ENCODE assay signal across 8 mouse cellular contexts in genomic region chr7:110769094-110769493, GRCm38 (mm10). TPM values are rescaled to one million over a fixed set of nuclear protein-coding genes. Genes with fewer than 3 reads are reported as not detected.
DNase-seq lines count a peak whose midpoint lies in the region; ATAC-seq and TF ChIP-seq lines count a peak whose summit lies in the region.

No protein-coding gene starts in this region.

- no peaks in the 10 kb centered on the region for H3K9me3 ChIP-seq in embryonic facial prominence, embryonic 12.5 days
- H3K9me3 ChIP-seq in limb, embryonic 11.5 days (ENCODE audit: control insufficient read depth, low read length), result no peaks in the 10 kb centered on the region
- no peaks in the 10 kb centered on the region for H3K9me3 ChIP-seq in midbrain, embryonic 11.5 days (ENCODE audit: control insufficient read depth, low read length)

- H3K4me2 ChIP-seq in embryonic facial prominence, embryonic 12.5 days (replicated peaks), result peak overlapping the region; percentile 98
- peak overlapping the region; percentile 96 for H3K4me2 ChIP-seq in limb, embryonic 11.5 days (ENCODE audit: low read depth, severe bottlenecking)
- H3K4me2 ChIP-seq in midbrain, embryonic 11.5 days, result peak overlapping the region; percentile 91

- WGBS in embryonic facial prominence, embryonic 12.5 days, result 47% methylated on average over 4 of the region's 4 CpGs
- WGBS in limb, embryonic 11.5 days, result 49% methylated on average over 4 of the region's 4 CpGs
- 40% methylated on average over 4 of the region's 4 CpGs for WGBS in midbrain, embryonic 11.5 days
- 9% methylated on average over 4 of the region's 4 CpGs for WGBS in thymus, adult 2 months

- H3K27me3 ChIP-seq in embryonic facial prominence, embryonic 12.5 days, result peaks cover 23% of the 10 kb centered on the region
- H3K27me3 ChIP-seq in limb, embryonic 11.5 days (ENCODE audit: control insufficient read depth, insufficient read depth, low read length), result peaks cover 9% of the 10 kb centered on the region
- H3K27me3 ChIP-seq in midbrain, embryonic 11.5 days (ENCODE audit: control insufficient read depth, insufficient read depth, low read length), result peaks cover 14% of the 10 kb centered on the region
- no peaks in the 10 kb centered on the region for H3K27me3 ChIP-seq in thymus, adult 2 months (ENCODE audit: control insufficient read depth, insufficient read depth, low read length)

- intact Hi-C loops in heart, postnatal 36 days (cut with DNase I), result loop anchor here (2.0 kb wide), 2 partner anchors 16 to 32 kb away; no protein-coding TSS in a partner anchor
- intact Hi-C loops in left cerebral cortex, postnatal 10 days (cut with DNase I), result loop anchor here (5.0 kb wide), 1 partner anchor 42 kb away; no protein-coding TSS in a partner anchor

- TF ChIP-seq CTCF in thymus, adult 2 months (IDR thresholded peaks at IDR 0.05; ENCODE audit: borderline replicate concordance, control insufficient read depth, extremely low read depth, insufficient read depth, low read length, poor library complexity), result no peak

- peak overlapping the region; percentile 54 for H3K4me3 ChIP-seq in embryonic facial prominence, embryonic 12.5 days
- peak overlapping the region; percentile 49 for H3K4me3 ChIP-seq in limb, embryonic 11.5 days (ENCODE audit: low read depth, low read length)
- H3K4me3 ChIP-seq in midbrain, embryonic 11.5 days (ENCODE audit: low read depth, low read length), result peak overlapping the region; percentile 53
- peak overlapping the region; percentile 56 for H3K4me3 ChIP-seq in thymus, adult 2 months (ENCODE audit: control insufficient read depth, insufficient read depth, low read length)

- TF ChIP-seq POLR2A in thymus, adult 2 months (IDR thresholded peaks at IDR 0.05; ENCODE audit: control insufficient read depth, extremely low read depth, insufficient read depth, low read length, poor library complexity), result no peak

- H3K36me3 ChIP-seq in embryonic facial prominence, embryonic 12.5 days, result no peaks in the 10 kb centered on the region
- H3K36me3 ChIP-seq in limb, embryonic 11.5 days (ENCODE audit: control insufficient read depth, insufficient read depth, low read length), result no peaks in the 10 kb centered on the region
- no peaks in the 10 kb centered on the region for H3K36me3 ChIP-seq in midbrain, embryonic 11.5 days (ENCODE audit: control insufficient read depth, insufficient read depth, low read length)
- H3K36me3 ChIP-seq in thymus, adult 2 months (ENCODE audit: control insufficient read depth, insufficient read depth, low read length), result no peaks in the 10 kb centered on the region

- H3K4me1 ChIP-seq in embryonic facial prominence, embryonic 12.5 days, result peaks cover 11% of the 10 kb centered on the region; the same call in 1 of the 2 replicates
- 0 out of 2 replicates have a peak, but pooled peaks cover 4% of the 10 kb centered on the region for H3K4me1 ChIP-seq in limb, embryonic 11.5 days (ENCODE audit: control insufficient read depth, insufficient read depth, low read length)
- H3K4me1 ChIP-seq in midbrain, embryonic 11.5 days (ENCODE audit: control insufficient read depth, insufficient read depth, low read length), result 0 out of 2 replicates have a peak, but pooled peaks cover 2% of the 10 kb centered on the region
- H3K4me1 ChIP-seq in thymus, adult 2 months (replicated peaks; ENCODE audit: control insufficient read depth, insufficient read depth, low read length), result peaks cover 33% of the 10 kb centered on the region

- H3K9ac ChIP-seq in embryonic facial prominence, embryonic 12.5 days, result peak overlapping the region; percentile 63
- H3K9ac ChIP-seq in limb, embryonic 11.5 days (ENCODE audit: low read length), result peak overlapping the region; percentile 60
- H3K9ac ChIP-seq in midbrain, embryonic 11.5 days (ENCODE audit: low read length), result peak overlapping the region; percentile 64

- peak; percentile 26 for DNase-seq in adrenal gland, adult 2 months
- no peak for DNase-seq in adrenal gland, postnatal 36 days
- DNase-seq in heart, postnatal 36 days, result peak; percentile 49 to 57
- no peak for DNase-seq in limb, embryonic 11.5 days (ENCODE audit: low spot score)
- no peak for DNase-seq in midbrain, embryonic 11.5 days (ENCODE audit: low spot score, missing footprints)
- DNase-seq in thymus, adult 2 months, result peak; percentile 31
- DNase-seq in left cerebral cortex, postnatal 10 days (ENCODE audit: extremely low spot score in 1 of 2, low spot score in 2 of 2), result no peak

- ATAC-seq in embryonic facial prominence, embryonic 12.5 days (ENCODE audit: insufficient number of reproducible peaks, insufficient read depth, low FRiP score, low TSS enrichment), result no peak
- no peak for ATAC-seq in limb, embryonic 11.5 days (ENCODE audit: insufficient number of reproducible peaks, low FRiP score, low TSS enrichment, low read depth)
- ATAC-seq in midbrain, embryonic 11.5 days (ENCODE audit: low FRiP score), result no peak

- no peak overlapping the region for H3K27ac ChIP-seq in embryonic facial prominence, embryonic 12.5 days
- H3K27ac ChIP-seq in limb, embryonic 11.5 days (replicated peaks; ENCODE audit: low read depth, low read length), result no peak overlapping the region
- no peak overlapping the region for H3K27ac ChIP-seq in midbrain, embryonic 11.5 days (ENCODE audit: low read depth, low read length)
- no peak overlapping the region for H3K27ac ChIP-seq in thymus, adult 2 months (ENCODE audit: control insufficient read depth, insufficient read depth, low read length)

RNA-seq across cellular contexts. Expression of gene Ampd3, which starts 1.1 kb away (rescaled TPM):
- 10 to 100 TPM; 15.4 to 26.2 TPM for total RNA-seq in adrenal gland, adult 2 months (2021)
- polyA plus RNA-seq in adrenal gland, adult 2 months (2012; rRNA removed), result 15.6 and 16.1 TPM in 2 replicates
- total RNA-seq in adrenal gland, postnatal 36 days (2021), result 10 to 100 TPM; 13.9 to 14.7 TPM
- 1.9 and 3.2 TPM in 2 replicates for polyA plus RNA-seq in embryonic facial prominence, embryonic 12.5 days (2016; fragmentation: Nextera tagmentation; extraction: Ambion mirVana)
- total RNA-seq in heart, postnatal 36 days (2021), result 10 to 100 TPM; 31.5 to 45.8 TPM
- polyA plus RNA-seq in limb, embryonic 11.5 days (2014; fragmentation: Nextera tagmentation; extraction: Ambion mirVana), result 1.1 and 1.8 TPM in 2 replicates
- 1.4 and 2.6 TPM in 2 replicates for polyA plus RNA-seq in midbrain, embryonic 11.5 days (2014; fragmentation: Nextera tagmentation; extraction: Ambion mirVana)
- polyA plus RNA-seq in thymus, adult 2 months (2012; rRNA removed), result 6.8 and 9.8 TPM in 2 replicates
- 10 to 100 TPM; 23.4 to 28.3 TPM for total RNA-seq in left cerebral cortex, postnatal 10 days (2021)

Comparison
In these comparisons a context has a peak if more than half of its experiments do, and no peak if none do; other contexts are left out.
1. DNase-seq: peak in adrenal gland, adult 2 months (single experiment), heart, postnatal 36 days (2 of 2) and thymus, adult 2 months (single experiment); none in adrenal gland, postnatal 36 days (0 of 2), limb, embryonic 11.5 days (single experiment), midbrain, embryonic 11.5 days (single experiment) and left cerebral cortex, postnatal 10 days (0 of 2).
2. Peak in every context shown above with its lines, with median percentiles within 50 percentile points of each other: H3K4me2 ChIP-seq, H3K4me3 ChIP-seq and H3K9ac ChIP-seq.